Mouse (Mus musculus): ENCODE results near the gene Cldn10.

Gene Cldn10

GRCm38 (mm10) chr14:118866014-118866811 is 78.5 kb downstream of the Cldn10 start:
- DNase-seq: no peak

GRCm38 (mm10) chr14:118867366-118867765 is 79.7 kb downstream of the Cldn10 start:
- no peak for DNase-seq

GRCm38 (mm10) chr14:118868102-118868724 is 80.5 kb downstream of the Cldn10 start:
- DNase-seq: no peak

- DNase-seq: no peak
Measured at GRCm38 (mm10) chr14:118869712-118870111, 82.0 kb downstream of the Cldn10 start.

GRCm38 (mm10) chr14:118874126-118874525 is 86.4 kb downstream of the Cldn10 start:
- no peak for DNase-seq

- DNase-seq: no peak
Measured at GRCm38 (mm10) chr14:118874786-118875415, 87.2 kb downstream of the Cldn10 start.

GRCm38 (mm10) chr14:118878346-118878910 is 90.7 kb downstream of the Cldn10 start:
- DNase-seq: no peak

GRCm38 (mm10) chr14:118880696-118881095 is 93.0 kb downstream of the Cldn10 start:
- DNase-seq: no peak

GRCm38 (mm10) chr14:118883344-118884249 is 95.9 kb downstream of the Cldn10 start:
- no peak for DNase-seq

GRCm38 (mm10) chr14:118884250-118884556 is 96.5 kb downstream of the Cldn10 start:
- DNase-seq: no peak

GRCm38 (mm10) chr14:118890101-118890500 is 102.4 kb downstream of the Cldn10 start:
- DNase-seq: no peak

GRCm38 (mm10) chr14:118895228-118895627 is 107.5 kb downstream of the Cldn10 start:
- no peak for DNase-seq

- DNase-seq: no peak
Measured at GRCm38 (mm10) chr14:118895655-118896054, 107.9 kb downstream of the Cldn10 start.

GRCm38 (mm10) chr14:118899940-118900339 is 112.2 kb downstream of the Cldn10 start:
- no peak for DNase-seq

GRCm38 (mm10) chr14:118900911-118901310 is 113.2 kb downstream of the Cldn10 start:
- DNase-seq: no peak

GRCm38 (mm10) chr14:118903397-118903796 is 115.7 kb downstream of the Cldn10 start:
- no peak for DNase-seq

GRCm38 (mm10) chr14:118903867-118904562 is 116.3 kb downstream of the Cldn10 start:
- DNase-seq: no peak

GRCm38 (mm10) chr14:118907592-118907991 is 119.9 kb downstream of the Cldn10 start:
- no peak for DNase-seq

- no peak for DNase-seq
Measured at GRCm38 (mm10) chr14:118909872-118910271, 122.2 kb downstream of the Cldn10 start.

- DNase-seq: peak; percentile 80
Measured at GRCm38 (mm10) chr14:118910332-118911222, 122.9 kb downstream of the Cldn10 start.

- DNase-seq: no peak
Measured at GRCm38 (mm10) chr14:118911521-118911920, 123.8 kb downstream of the Cldn10 start.

Measured in right cerebral cortex, postnatal 14 days (tissue).